Mouse (Mus musculus): Measurements from ENCODE around the gene Gm49395. TPM values are rescaled to one million over a fixed set of nuclear protein-coding genes. Genes with fewer than 3 reads are reported as not detected.

Gm49395 gene
- polyA plus RNA-seq, 1 experiment from 2014 or later: 7.4 TPM

GRCm38 (mm10) chr13:115124521-115124920 is 22.8 kb upstream of the Gm49395 start:
- Histone ChIP-seq H3K27ac (ENCODE audit: low read depth, low read length) (no peak overlapping the region), H3K4me2 (replicated peaks; ENCODE audit: low read depth) (no peak overlapping the region), H3K9me3 (ENCODE audit: control insufficient read depth) (no peaks in the 10 kb centered on the region), H3K4me3 (ENCODE audit: low read depth, low read length) (no peak overlapping the region), H3K27me3 (replicated peaks; ENCODE audit: control insufficient read depth, insufficient read depth, low read length) (no peaks in the 10 kb centered on the region), H3K36me3 (ENCODE audit: control insufficient read depth, insufficient read depth) (no peaks in the 10 kb centered on the region), H3K9ac (ENCODE audit: low read depth, low read length) (no peak overlapping the region), H3K4me1 (replicated peaks; ENCODE audit: control insufficient read depth, insufficient read depth, low read length) (no peaks in the 10 kb centered on the region)
- TF ChIP-seq CTCF (IDR thresholded peaks at IDR 0.05; ENCODE audit: low read depth): no peak
- no peak for ATAC-seq
- 84% methylated on average over 1 of the region's 1 CpGs for WGBS

DNA sequence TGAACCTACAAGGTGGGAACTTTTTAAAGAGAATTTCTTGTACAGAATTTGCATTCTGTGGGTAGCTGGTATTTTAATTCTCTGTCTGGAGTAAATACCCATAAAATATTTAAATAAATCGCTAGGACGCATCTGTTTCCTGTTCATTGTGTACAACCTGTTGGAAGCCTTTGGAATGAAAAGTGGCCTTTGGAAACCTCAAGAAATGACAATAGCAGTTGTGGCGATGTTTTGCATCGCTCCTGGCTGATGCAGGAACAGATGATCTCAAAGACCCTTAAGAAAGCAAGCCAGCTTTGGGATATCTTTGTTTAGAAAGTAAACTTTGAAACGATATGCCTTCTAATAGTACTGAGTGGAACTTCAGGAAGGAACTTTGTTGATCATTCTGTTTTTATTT is 17.0 kb upstream of the Gm49395 start:
- Histone ChIP-seq H3K4me3 (ENCODE audit: low read depth, low read length) (no peak overlapping the region), H3K27me3 (replicated peaks; ENCODE audit: control insufficient read depth, insufficient read depth, low read length) (no peaks in the 10 kb centered on the region), H3K9ac (ENCODE audit: low read depth, low read length) (no peak overlapping the region), H3K9me3 (ENCODE audit: control insufficient read depth) (no peaks in the 10 kb centered on the region), H3K27ac (ENCODE audit: low read depth, low read length) (no peak overlapping the region), H3K4me1 (replicated peaks; ENCODE audit: control insufficient read depth, insufficient read depth, low read length) (no peaks in the 10 kb centered on the region), H3K4me2 (replicated peaks; ENCODE audit: low read depth) (no peak overlapping the region), H3K36me3 (ENCODE audit: control insufficient read depth, insufficient read depth) (no peaks in the 10 kb centered on the region)
- TF ChIP-seq CTCF (IDR thresholded peaks at IDR 0.05; ENCODE audit: low read depth): no peak
- 71% methylated on average over 5 of the region's 5 CpGs for WGBS
- ATAC-seq: no peak

- Histone ChIP-seq H3K9ac (ENCODE audit: low read depth, low read length) (no peak overlapping the region), H3K27me3 (replicated peaks; ENCODE audit: control insufficient read depth, insufficient read depth, low read length) (no peaks in the 10 kb centered on the region), H3K27ac (ENCODE audit: low read depth, low read length) (no peak overlapping the region), H3K4me2 (replicated peaks; ENCODE audit: low read depth) (no peak overlapping the region), H3K4me3 (ENCODE audit: low read depth, low read length) (no peak overlapping the region), H3K4me1 (replicated peaks; ENCODE audit: control insufficient read depth, insufficient read depth, low read length) (no peaks in the 10 kb centered on the region), H3K9me3 (ENCODE audit: control insufficient read depth) (no peaks in the 10 kb centered on the region), H3K36me3 (ENCODE audit: control insufficient read depth, insufficient read depth) (no peaks in the 10 kb centered on the region)
- no peak for ATAC-seq
- no peak for TF ChIP-seq CTCF (IDR thresholded peaks at IDR 0.05; ENCODE audit: low read depth)
- WGBS: 86% methylated on average over 3 of the region's 3 CpGs
These were observed 16.5 kb upstream of the Gm49395 start for GRCm38 (mm10) chr13:115118195-115118594.

GRCm38 (mm10) chr13:115116930-115117621 is 15.4 kb upstream of the Gm49395 start:
- Histone ChIP-seq H3K4me1 (replicated peaks; ENCODE audit: control insufficient read depth, insufficient read depth, low read length) (no peaks in the 10 kb centered on the region), H3K4me3 (ENCODE audit: low read depth, low read length) (no peak overlapping the region), H3K27me3 (replicated peaks; ENCODE audit: control insufficient read depth, insufficient read depth, low read length) (no peaks in the 10 kb centered on the region), H3K36me3 (ENCODE audit: control insufficient read depth, insufficient read depth) (no peaks in the 10 kb centered on the region), H3K9me3 (ENCODE audit: control insufficient read depth) (no peaks in the 10 kb centered on the region), H3K9ac (ENCODE audit: low read depth, low read length) (no peak overlapping the region), H3K27ac (ENCODE audit: low read depth, low read length) (no peak overlapping the region), H3K4me2 (replicated peaks; ENCODE audit: low read depth) (no peak overlapping the region)
- WGBS: 76% methylated on average over 3 of the region's 3 CpGs
- no peak for ATAC-seq
- TF ChIP-seq CTCF (IDR thresholded peaks at IDR 0.05; ENCODE audit: low read depth): no peak

- Histone ChIP-seq H3K9me3 (ENCODE audit: control insufficient read depth) (no peaks in the 10 kb centered on the region), H3K4me1 (replicated peaks; ENCODE audit: control insufficient read depth, insufficient read depth, low read length) (no peaks in the 10 kb centered on the region), H3K4me3 (ENCODE audit: low read depth, low read length) (no peak overlapping the region), H3K36me3 (ENCODE audit: control insufficient read depth, insufficient read depth) (no peaks in the 10 kb centered on the region), H3K4me2 (replicated peaks; ENCODE audit: low read depth) (no peak overlapping the region), H3K27me3 (replicated peaks; ENCODE audit: control insufficient read depth, insufficient read depth, low read length) (no peaks in the 10 kb centered on the region), H3K9ac (ENCODE audit: low read depth, low read length) (no peak overlapping the region), H3K27ac (ENCODE audit: low read depth, low read length) (no peak overlapping the region)
- ATAC-seq: no peak
- 45% methylated on average over 4 of the region's 4 CpGs for WGBS
- no peak for TF ChIP-seq CTCF (IDR thresholded peaks at IDR 0.05; ENCODE audit: low read depth)
These were observed 7.9 kb upstream of the Gm49395 start for GRCm38 (mm10) chr13:115109628-115110027.

- Histone ChIP-seq H3K27ac (ENCODE audit: low read depth, low read length) (no peak overlapping the region), H3K9ac (ENCODE audit: low read depth, low read length) (no peak overlapping the region), H3K4me3 (ENCODE audit: low read depth, low read length) (no peak overlapping the region), H3K27me3 (replicated peaks; ENCODE audit: control insufficient read depth, insufficient read depth, low read length) (no peaks in the 10 kb centered on the region), H3K9me3 (ENCODE audit: control insufficient read depth) (no peaks in the 10 kb centered on the region), H3K4me1 (replicated peaks; ENCODE audit: control insufficient read depth, insufficient read depth, low read length) (no peaks in the 10 kb centered on the region), H3K36me3 (ENCODE audit: control insufficient read depth, insufficient read depth) (no peaks in the 10 kb centered on the region), H3K4me2 (replicated peaks; ENCODE audit: low read depth) (no peak overlapping the region)
- TF ChIP-seq CTCF (IDR thresholded peaks at IDR 0.05; ENCODE audit: low read depth): no peak
- 88% methylated on average over 8 of the region's 8 CpGs for WGBS
- ATAC-seq: no peak
These were observed 5.7 kb upstream of the Gm49395 start for GRCm38 (mm10) chr13:115107436-115107835.

Data from intestine, postnatal 0 days (tissue).